Mouse (Mus musculus) liver, embryonic 12.5 days (tissue): Measurements from ENCODE around the gene H2-Ab1. TPM values are rescaled to one million over a fixed set of nuclear protein-coding genes. Genes with fewer than 3 reads are reported as not detected.

Experiments used
- ATAC-seq: fragments of 200-750 bp; cut with Nextera tagmentation; 2 replicates; pipeline ENCODE4 v1.8.0; 2017; ENCODE audit warnings: moderate number of reproducible peaks, mild to moderate bottlenecking, moderate library complexity
- H3K27ac ChIP-seq: fragments of 300-500 bp; sonication (generic); 2 replicates; pipeline ENCODE4 v1.5.1; 2016; ENCODE audit warnings: mild to moderate bottlenecking
- H3K27me3 ChIP-seq: fragments of 300-500 bp; sonication (generic); replicated peaks from 2 replicates; pipeline ENCODE4 v1.6.1; 2016; ENCODE audit warnings: mild to moderate bottlenecking, moderate library complexity
- H3K36me3 ChIP-seq: fragments of 300-500 bp; sonication (generic); 2 replicates; pipeline ENCODE4 v1.6.1; 2016; ENCODE audit warnings: mild to moderate bottlenecking, moderate library complexity
- H3K4me1 ChIP-seq: fragments of 300-500 bp; sonication (generic); 2 replicates; pipeline ENCODE4 v1.6.1; 2016
- H3K4me2 ChIP-seq: fragments of 300-500 bp; sonication (generic); 2 replicates; pipeline ENCODE4 v1.6.1; 2016; ENCODE audit warnings: mild to moderate bottlenecking, moderate library complexity
- H3K4me3 ChIP-seq: fragments of 300-500 bp; sonication (generic); 2 replicates; pipeline ENCODE4 v1.5.1; 2016; ENCODE audit warnings: mild to moderate bottlenecking, moderate library complexity
- H3K9ac ChIP-seq: fragments of 300-500 bp; sonication (generic); 2 replicates; pipeline ENCODE4 v1.6.1; 2016; ENCODE audit warnings: mild to moderate bottlenecking, moderate library complexity
- H3K9me3 ChIP-seq: fragments of 300-500 bp; sonication (generic); replicated peaks from 2 replicates; pipeline ENCODE4 v1.6.1; 2016; ENCODE audit warnings: mild to moderate bottlenecking, moderate library complexity
- WGBS: fragments of 180-500 bp; shearing (Covaris S2); methylation state at CpG from one replicate; pipeline ENCODE4 v1.1.7; 2016; ENCODE audit not compliant: insufficient replicate concordance; 5-methylcytosine and 5-hydroxymethylcytosine counted together
- polyA plus RNA-seq: library from polyadenylated mRNA; unstranded; fragments of >200 nt; fragmentation: Nextera tagmentation; extraction: Ambion mirVana; gene quantifications from 2 replicates; pipeline ENCODE4 v1.2.1, GENCODE M21; 2016

H2-Ab1 gene
- polyA plus RNA-seq, 1 experiment from 2014 or later = 3.1 TPM

DNA sequence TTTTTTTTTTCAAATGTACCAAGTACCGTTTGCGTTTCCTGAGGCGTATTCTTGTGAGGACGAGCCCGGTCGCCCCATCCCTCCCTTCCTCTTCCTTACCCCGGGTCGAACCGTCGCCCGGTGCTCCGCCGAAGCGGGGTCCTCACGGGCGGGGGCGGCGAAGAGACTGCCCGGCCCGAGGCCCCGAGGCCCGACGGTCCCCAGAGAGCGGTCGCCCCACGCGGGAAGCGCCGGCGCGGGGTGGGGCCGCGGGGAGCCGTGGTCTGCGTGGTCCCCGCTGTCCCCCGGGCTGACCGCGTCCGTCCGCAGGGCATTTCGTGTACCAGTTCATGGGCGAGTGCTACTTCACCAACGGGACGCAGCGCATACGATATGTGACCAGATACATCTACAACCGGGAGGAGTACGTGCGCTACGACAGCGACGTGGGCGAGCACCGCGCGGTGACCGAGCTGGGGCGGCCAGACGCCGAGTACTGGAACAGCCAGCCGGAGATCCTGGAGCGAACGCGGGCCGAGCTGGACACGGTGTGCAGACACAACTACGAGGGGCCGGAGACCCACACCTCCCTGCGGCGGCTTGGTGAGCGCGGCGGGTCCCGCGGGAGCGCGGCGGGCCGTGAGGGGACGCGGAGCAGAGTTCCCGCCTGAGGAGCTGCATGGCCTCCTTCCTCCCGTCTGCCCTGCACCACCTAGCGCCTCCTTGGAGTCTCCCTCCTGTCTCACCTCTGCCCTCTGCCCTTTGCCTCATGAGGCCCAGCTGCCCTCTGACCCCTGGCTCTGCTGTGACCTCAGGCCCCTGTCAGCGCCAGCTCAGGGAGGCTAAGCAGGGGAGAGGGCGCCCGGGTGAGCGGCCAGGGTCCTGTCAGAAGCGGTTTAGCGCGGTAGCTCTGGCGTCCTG lies 7.2 kb downstream of the H2-Ab1 start:
- no peaks in the 10 kb centered on the region for H3K36me3 ChIP-seq
- peaks cover 11% of the 10 kb centered on the region; the same call in 1 of the 2 replicates for H3K4me1 ChIP-seq
- peak overlapping the region; percentile 55 for H3K9ac ChIP-seq
- H3K9me3 ChIP-seq = no peaks in the 10 kb centered on the region
- no peak overlapping the region for H3K27ac ChIP-seq
- 0 out of 2 replicates have a peak, but pooled peaks have one; percentile 15 for ATAC-seq
- H3K4me2 ChIP-seq = peak overlapping the region; percentile 85
- WGBS = 1% methylated on average over 77 of the region's 93 CpGs
- H3K27me3 ChIP-seq = peaks cover 67% of the 10 kb centered on the region
- peak overlapping the region; percentile 54 for H3K4me3 ChIP-seq

DNA sequence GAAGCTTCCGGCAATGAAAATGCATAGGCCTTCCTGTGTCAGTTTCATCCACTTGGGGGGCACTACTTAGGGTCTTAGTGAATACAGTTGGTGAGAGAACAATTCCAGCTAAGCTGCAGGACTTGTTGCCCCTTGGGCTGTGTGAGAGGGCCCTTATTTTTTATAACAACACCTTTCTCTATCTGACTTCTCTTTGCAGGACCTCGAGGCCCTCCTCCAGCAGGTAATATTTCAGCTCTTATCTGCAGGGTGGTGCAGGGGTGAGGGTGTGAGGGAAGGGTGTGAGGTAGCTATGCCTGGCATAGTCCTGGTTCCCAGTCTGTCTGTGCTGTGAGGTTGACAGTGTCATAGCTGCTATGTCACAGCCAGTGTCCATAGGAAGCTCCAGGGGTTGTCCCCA lies 10.8 kb downstream of the H2-Ab1 start:
- ATAC-seq = no peak
- peaks cover 9% of the 10 kb centered on the region; the same call in 1 of the 2 replicates for H3K4me1 ChIP-seq
- no peaks in the 10 kb centered on the region for H3K36me3 ChIP-seq
- peaks cover 41% of the 10 kb centered on the region for H3K27me3 ChIP-seq
- H3K4me3 ChIP-seq = no peak overlapping the region
- H3K27ac ChIP-seq = no peak overlapping the region
- no peak overlapping the region for H3K4me2 ChIP-seq
- H3K9me3 ChIP-seq = no peaks in the 10 kb centered on the region
- 51% methylated on average over 2 of the region's 2 CpGs for WGBS
- H3K9ac ChIP-seq = no peak overlapping the region

DNA sequence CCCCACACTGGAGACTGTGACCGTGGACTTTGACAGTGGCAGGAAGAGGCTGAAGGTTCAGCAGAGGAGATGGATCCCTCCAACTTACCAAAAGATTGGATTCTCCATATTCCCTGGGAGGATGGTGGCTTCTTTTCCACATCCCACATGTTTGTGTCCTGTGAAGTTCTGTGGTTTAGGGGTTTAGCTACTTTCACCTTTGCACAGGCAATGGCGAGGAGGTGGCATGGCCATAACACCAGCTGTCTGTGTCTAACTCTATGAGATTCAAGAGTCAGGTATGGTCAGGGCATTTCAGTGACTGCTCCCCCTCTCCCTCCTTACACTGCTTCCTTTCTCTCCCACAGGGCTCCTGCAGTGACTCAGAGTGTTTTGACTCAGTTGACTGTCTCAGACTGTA lies 11.3 kb downstream of the H2-Ab1 start:
- H3K4me2 ChIP-seq = no peak overlapping the region
- H3K36me3 ChIP-seq = no peaks in the 10 kb centered on the region
- H3K27me3 ChIP-seq = peaks cover 36% of the 10 kb centered on the region
- H3K9ac ChIP-seq = no peak overlapping the region
- H3K4me1 ChIP-seq = peaks cover 4% of the 10 kb centered on the region; the same call in 1 of the 2 replicates
- H3K4me3 ChIP-seq = no peak overlapping the region
- H3K9me3 ChIP-seq = no peaks in the 10 kb centered on the region
- WGBS = 70% methylated on average over 2 of the region's 2 CpGs
- H3K27ac ChIP-seq = no peak overlapping the region
- ATAC-seq = no peak

DNA sequence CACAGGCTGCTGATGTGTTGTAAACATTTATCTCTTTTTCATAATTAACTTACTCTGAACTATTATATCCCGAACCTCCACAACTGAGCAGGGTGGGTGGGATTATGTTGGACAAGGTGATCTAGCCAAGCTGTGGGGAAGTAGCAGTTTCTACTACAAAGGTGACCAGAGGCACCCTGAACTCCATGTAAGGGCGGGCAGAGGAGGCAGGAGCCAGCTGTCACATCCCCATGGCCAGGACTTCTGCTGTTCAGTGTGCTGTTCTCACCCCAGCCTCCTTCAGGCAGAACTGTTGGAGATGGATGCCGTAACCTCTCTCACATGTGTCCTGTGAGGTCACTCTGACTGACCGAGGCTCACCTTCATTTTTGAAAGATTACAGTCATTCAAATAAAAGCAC lies 12.3 kb downstream of the H2-Ab1 start:
- Histone ChIP-seq H3K36me3 (no peaks in the 10 kb centered on the region), H3K4me2 (no peak overlapping the region), H3K4me1 (no peaks in the 10 kb centered on the region; the same call in 1 of the 2 replicates), H3K27me3 (peaks cover 26% of the 10 kb centered on the region), H3K9me3 (no peaks in the 10 kb centered on the region), H3K4me3 (no peak overlapping the region), H3K27ac (no peak overlapping the region), H3K9ac (no peak overlapping the region)
- no peak for ATAC-seq
- WGBS = 63% methylated on average over 4 of the region's 4 CpGs

DNA sequence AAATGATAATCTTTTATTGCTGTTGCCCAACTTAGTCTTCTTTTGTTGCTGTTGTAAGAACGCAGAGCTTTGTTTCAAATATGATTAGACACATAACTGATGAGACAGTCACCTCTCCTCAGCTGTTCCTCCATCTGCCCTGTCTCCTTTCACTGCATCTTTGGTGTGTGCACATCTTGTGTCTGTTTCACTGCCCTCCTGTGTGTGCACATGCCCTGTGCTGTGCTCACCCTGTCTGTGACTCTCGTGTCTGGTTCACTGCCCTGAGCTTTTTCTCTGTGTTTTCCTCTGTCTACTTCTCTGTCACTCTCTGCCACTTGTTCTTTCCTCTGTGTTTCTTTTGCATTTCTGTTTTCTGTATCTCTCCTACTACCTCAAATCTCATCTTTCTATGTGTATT lies 12.7 kb downstream of the H2-Ab1 start:
- Histone ChIP-seq H3K4me1 (no peaks in the 10 kb centered on the region), H3K9me3 (no peaks in the 10 kb centered on the region), H3K4me2 (no peak overlapping the region), H3K9ac (no peak overlapping the region), H3K27me3 (peaks cover 22% of the 10 kb centered on the region), H3K4me3 (no peak overlapping the region), H3K27ac (no peak overlapping the region), H3K36me3 (no peaks in the 10 kb centered on the region)
- WGBS = 71% methylated on average over 2 of the region's 2 CpGs
- ATAC-seq = no peak

DNA sequence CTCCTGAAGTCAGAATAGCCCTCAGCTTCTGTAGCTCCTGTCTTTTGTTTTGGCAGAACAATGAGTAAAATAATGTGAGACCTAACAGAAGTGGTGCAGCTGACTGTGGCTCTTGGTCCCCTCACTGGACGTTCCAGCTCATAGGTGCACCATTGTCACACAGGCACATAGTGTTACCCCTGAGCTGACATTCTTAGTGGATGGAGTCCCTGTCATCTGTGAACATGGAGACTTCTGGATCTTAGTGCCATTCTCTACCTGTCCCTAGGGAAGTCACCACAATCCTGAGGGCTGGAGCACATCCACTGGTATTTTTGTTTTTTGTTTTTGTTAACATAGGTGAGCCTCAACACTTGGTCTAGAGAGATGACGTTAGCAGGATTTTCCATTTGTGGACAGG lies 13.5 kb downstream of the H2-Ab1 start:
- Histone ChIP-seq H3K27me3 (peaks cover 17% of the 10 kb centered on the region; the same call in 1 of the 2 replicates), H3K27ac (no peak overlapping the region), H3K9me3 (no peaks in the 10 kb centered on the region), H3K4me2 (no peak overlapping the region), H3K36me3 (no peaks in the 10 kb centered on the region), H3K9ac (no peak overlapping the region), H3K4me3 (no peak overlapping the region), H3K4me1 (no peaks in the 10 kb centered on the region)
- ATAC-seq = no peak
- WGBS = 57% methylated on average over 2 of the region's 2 CpGs

DNA sequence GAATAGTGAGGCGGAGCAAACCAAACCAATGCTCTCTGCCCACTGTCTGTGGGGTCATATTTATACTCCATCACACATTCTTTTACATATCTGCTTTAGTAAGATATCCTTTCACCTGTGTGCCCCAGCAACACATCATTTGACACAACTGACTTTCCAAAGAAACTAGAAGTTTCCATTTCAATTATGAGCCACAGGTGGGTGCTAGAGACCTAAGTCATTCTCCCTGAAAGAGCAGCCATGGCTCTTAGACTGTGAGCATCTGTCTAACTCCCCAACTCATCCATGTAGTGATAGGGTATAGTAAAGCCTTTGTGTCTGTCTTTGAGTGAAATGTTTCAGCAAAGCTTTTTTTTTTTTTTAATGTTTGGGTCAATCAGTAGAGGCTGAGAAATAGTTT lies 14.6 kb downstream of the H2-Ab1 start:
- no peak overlapping the region for H3K4me2 ChIP-seq
- WGBS = 69% methylated on average over 1 of the region's 1 CpGs
- no peak overlapping the region for H3K4me3 ChIP-seq
- H3K27ac ChIP-seq = no peak overlapping the region
- no peaks in the 10 kb centered on the region for H3K36me3 ChIP-seq
- no peak for ATAC-seq
- no peak overlapping the region for H3K9ac ChIP-seq
- H3K27me3 ChIP-seq = 0 out of 2 replicates have a peak, but pooled peaks cover 15% of the 10 kb centered on the region
- no peaks in the 10 kb centered on the region for H3K9me3 ChIP-seq
- H3K4me1 ChIP-seq = no peaks in the 10 kb centered on the region

DNA sequence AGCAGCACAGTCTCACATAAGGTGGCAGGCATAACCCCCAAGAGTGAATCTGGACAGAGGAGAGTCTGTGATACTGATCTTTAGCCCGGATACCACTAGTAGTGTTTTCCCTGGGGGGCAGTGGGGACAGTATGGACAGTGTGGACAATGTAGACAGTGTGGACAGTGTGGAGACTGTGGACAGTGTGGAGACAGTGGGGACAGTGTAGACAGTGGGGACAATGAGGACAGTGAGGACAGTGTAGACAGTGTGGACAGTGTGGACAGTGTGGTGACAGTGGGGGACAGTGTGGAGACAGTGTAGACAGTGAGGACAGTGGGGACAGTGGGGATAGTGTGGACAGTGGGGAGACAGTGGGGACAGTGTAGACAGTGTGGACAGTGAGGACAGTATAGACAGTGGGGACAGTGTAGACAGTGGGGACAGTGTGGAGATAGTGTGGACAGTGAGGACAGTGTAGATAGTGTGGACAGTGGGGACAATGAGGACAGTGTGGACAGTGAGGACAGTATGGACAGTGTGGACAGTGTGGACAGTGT lies 23.1 kb downstream of the H2-Ab1 start:
- ATAC-seq = peak; percentile 27; the same call in 1 of the 2 replicates
- Histone ChIP-seq H3K9me3 (no peaks in the 10 kb centered on the region), H3K9ac (no peak overlapping the region), H3K36me3 (no peaks in the 10 kb centered on the region), H3K27me3 (peaks cover 12% of the 10 kb centered on the region), H3K4me3 (no peak overlapping the region), H3K27ac (no peak overlapping the region), H3K4me1 (no peaks in the 10 kb centered on the region), H3K4me2 (no peak overlapping the region)
- whole genome bisulfite sequencing = 56% methylated on average over 1 of the region's 1 CpGs

DNA sequence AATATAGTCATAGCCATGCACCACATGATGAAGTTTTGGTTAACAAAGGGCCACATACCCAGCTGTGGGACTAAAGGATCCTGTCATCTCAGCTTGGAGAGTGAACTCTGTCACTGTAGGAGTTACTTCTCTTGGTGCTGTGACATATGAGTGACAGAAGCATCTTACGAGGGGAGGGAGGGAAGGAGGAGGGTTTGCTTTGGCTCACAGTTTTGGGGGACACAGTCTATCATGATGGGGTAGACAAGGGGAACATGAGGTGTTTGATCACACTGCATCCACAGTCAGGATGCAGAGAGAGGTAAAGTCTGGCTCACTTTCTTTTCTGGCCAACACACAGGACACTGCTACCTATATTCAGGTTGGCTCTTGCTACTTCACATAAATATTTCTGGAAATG lies 24.3 kb downstream of the H2-Ab1 start:
- ATAC-seq = no peak
- Histone ChIP-seq H3K27ac (no peak overlapping the region), H3K4me3 (no peak overlapping the region), H3K9ac (no peak overlapping the region), H3K9me3 (no peaks in the 10 kb centered on the region), H3K4me1 (no peaks in the 10 kb centered on the region), H3K27me3 (peaks cover 12% of the 10 kb centered on the region), H3K36me3 (no peaks in the 10 kb centered on the region), H3K4me2 (no peak overlapping the region)
- WGBS = 50% methylated on average over 1 of the region's 1 CpGs

DNA sequence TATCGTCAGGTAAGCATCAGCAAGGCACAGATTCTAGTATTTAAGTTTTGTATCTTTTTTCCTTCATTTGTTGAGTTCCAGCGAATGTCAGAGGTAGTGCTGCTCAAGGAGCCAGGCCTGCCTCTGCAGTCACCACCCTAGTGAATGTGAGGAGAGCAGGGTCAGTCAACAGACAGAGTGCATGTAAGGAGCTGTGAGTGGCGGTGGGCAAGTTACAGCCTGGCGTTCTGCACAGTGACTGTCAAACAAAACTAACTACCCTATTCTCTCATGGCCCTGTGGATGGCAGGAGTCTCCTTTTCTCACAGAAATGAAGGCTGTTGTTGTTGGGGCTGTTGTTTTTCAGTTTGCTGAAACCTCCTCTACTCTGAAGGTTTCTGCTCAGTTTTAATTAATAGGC lies 27.9 kb downstream of the H2-Ab1 start:
- ATAC-seq = no peak
- H3K27me3 ChIP-seq = peaks cover 9% of the 10 kb centered on the region
- no peak overlapping the region for H3K9ac ChIP-seq
- H3K36me3 ChIP-seq = no peaks in the 10 kb centered on the region
- no peak overlapping the region for H3K4me3 ChIP-seq
- 58% methylated on average over 4 of the region's 4 CpGs for WGBS
- H3K9me3 ChIP-seq = no peaks in the 10 kb centered on the region
- no peaks in the 10 kb centered on the region for H3K4me1 ChIP-seq
- H3K27ac ChIP-seq = no peak overlapping the region
- no peak overlapping the region for H3K4me2 ChIP-seq

DNA sequence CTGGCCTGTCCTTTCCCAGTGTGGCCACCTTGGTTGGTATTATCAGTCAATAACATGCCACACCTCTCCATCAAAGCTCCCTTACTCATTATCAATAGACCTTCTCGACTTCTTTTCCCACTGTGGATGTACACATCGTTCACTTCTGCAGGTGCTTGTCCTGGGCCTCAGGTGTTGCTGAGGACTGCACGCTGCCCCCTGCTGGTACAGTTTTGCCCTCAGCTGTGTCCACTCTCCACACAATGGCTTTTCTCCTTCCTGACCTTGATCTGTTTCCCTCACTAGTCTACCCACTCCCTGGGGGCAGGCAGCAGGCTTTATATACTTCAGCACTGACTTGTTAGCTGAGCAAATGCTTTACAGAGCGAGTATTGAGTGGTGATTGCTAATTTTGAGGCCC lies 28.4 kb downstream of the H2-Ab1 start:
- Histone ChIP-seq H3K27me3 (peaks cover 4% of the 10 kb centered on the region), H3K9ac (no peak overlapping the region), H3K9me3 (no peaks in the 10 kb centered on the region), H3K4me3 (no peak overlapping the region), H3K27ac (no peak overlapping the region), H3K36me3 (no peaks in the 10 kb centered on the region), H3K4me1 (no peaks in the 10 kb centered on the region), H3K4me2 (no peak overlapping the region)
- ATAC-seq = no peak
- 27% methylated on average over 4 of the region's 4 CpGs for WGBS

DNA sequence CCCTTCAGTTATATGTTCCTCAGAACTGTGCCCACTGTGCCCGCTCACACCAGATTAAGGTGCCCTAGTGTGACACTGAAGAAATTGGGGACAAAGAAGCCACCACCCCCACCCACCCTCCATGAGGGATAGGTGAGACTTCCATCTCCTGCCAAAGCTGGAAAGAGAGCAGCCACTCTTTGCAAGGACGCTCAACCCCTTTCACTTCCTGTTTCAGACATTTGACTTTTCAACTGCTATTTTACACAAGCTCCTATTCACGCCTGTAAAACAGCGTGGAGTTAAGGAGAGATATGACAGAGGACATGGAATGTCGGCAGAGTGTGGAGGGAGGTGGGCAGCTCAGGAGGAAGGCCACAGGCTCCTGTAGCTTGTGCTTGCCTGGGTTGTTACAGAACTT lies 29.0 kb downstream of the H2-Ab1 start:
- WGBS = 53% methylated on average over 5 of the region's 5 CpGs
- Histone ChIP-seq H3K4me1 (no peaks in the 10 kb centered on the region), H3K9ac (no peak overlapping the region), H3K27ac (no peak overlapping the region), H3K36me3 (no peaks in the 10 kb centered on the region), H3K4me3 (no peak overlapping the region), H3K9me3 (no peaks in the 10 kb centered on the region), H3K4me2 (no peak overlapping the region), H3K27me3 (peaks cover 4% of the 10 kb centered on the region)
- ATAC-seq = no peak
